Mouse (Mus musculus) testis, adult 2 months (tissue): ENCODE results near the gene 1110051M20Rik. TPM values are rescaled to one million over a fixed set of nuclear protein-coding genes. Genes with fewer than 3 reads are reported as not detected.

Experiments
- H3K27ac ChIP-seq: fragments of 200-500 bp; 2 replicates; pipeline ENCODE4 v1.5.1; 2012; ENCODE audit warnings: low read depth, low read length; ENCODE audit not compliant: control insufficient read depth, insufficient read depth
- H3K27me3 ChIP-seq: fragments of 200-500 bp; 2 replicates; pipeline ENCODE4 v1.6.1; 2012; ENCODE audit warnings: mild to moderate bottlenecking, low read length, moderate library complexity; ENCODE audit not compliant: control insufficient read depth, insufficient read depth
- H3K36me3 ChIP-seq: fragments of 200-500 bp; 2 replicates; pipeline ENCODE4 v1.6.1; 2012; ENCODE audit warnings: mild to moderate bottlenecking, low read length; ENCODE audit not compliant: control insufficient read depth, insufficient read depth
- H3K4me1 ChIP-seq: fragments of 200-500 bp; 2 replicates; pipeline ENCODE4 v1.6.1; 2012; ENCODE audit warnings: low read length; ENCODE audit not compliant: control insufficient read depth, insufficient read depth
- H3K4me3 ChIP-seq: fragments of 200-500 bp; 2 replicates; pipeline ENCODE4 v1.5.1; 2012; ENCODE audit warnings: low read depth, mild to moderate bottlenecking, low read length, moderate library complexity, mixed read lengths; ENCODE audit not compliant: control insufficient read depth
- CTCF ChIP-seq: fragments of 200-500 bp; IDR thresholded peaks from 2 replicates; pipeline ENCODE4 v1.5.1; 2012; ENCODE audit warnings: low read depth, mild to moderate bottlenecking, inconsistent platforms, low read length, moderate library complexity; ENCODE audit not compliant: control insufficient read depth, insufficient read depth, insufficient replicate concordance
- POLR2A ChIP-seq: fragments of 200-500 bp; IDR thresholded peaks from 2 replicates; pipeline ENCODE4 v1.6.1; 2012; ENCODE audit warnings: low read depth, mild to moderate bottlenecking, inconsistent platforms, low read length, moderate library complexity; ENCODE audit not compliant: control insufficient read depth
- polyA plus RNA-seq: library from polyadenylated mRNA; depleted of rRNA; stranded (reverse); fragments of >200 nt; gene quantifications from 2 replicates; pipeline ENCODE4 v1.2.3, GENCODE M21; 2012

Gene 1110051M20Rik
- polyA plus RNA-seq, 1 experiment = 91.7 TPM

GRCm38 (mm10) chr2:91335128-91335527, 109.4 kb downstream of the 1110051M20Rik start:
- Histone ChIP-seq H3K27ac (no peak overlapping the region), H3K4me3 (no peak overlapping the region), H3K4me1 (no peaks in the 10 kb centered on the region), H3K27me3 (no peaks in the 10 kb centered on the region), H3K36me3 (no peaks in the 10 kb centered on the region)
- TF ChIP-seq CTCF (no peak), POLR2A (no peak)

GRCm38 (mm10) chr2:91331051-91331843, 113.3 kb downstream of the 1110051M20Rik start:
- H3K4me3 ChIP-seq = peak overlapping the region; percentile 43; the same call in 1 of the 2 replicates
- no peaks in the 10 kb centered on the region for H3K4me1 ChIP-seq
- no peak overlapping the region for H3K27ac ChIP-seq
- no peaks in the 10 kb centered on the region for H3K36me3 ChIP-seq
- H3K27me3 ChIP-seq = no peaks in the 10 kb centered on the region
- TF ChIP-seq CTCF (no peak), POLR2A (no peak)

GRCm38 (mm10) chr2:91329996-91330738, 114.3 kb downstream of the 1110051M20Rik start:
- H3K36me3 ChIP-seq = no peaks in the 10 kb centered on the region
- H3K4me1 ChIP-seq = no peaks in the 10 kb centered on the region
- no peaks in the 10 kb centered on the region for H3K27me3 ChIP-seq
- TF ChIP-seq CTCF = no peak
- TF ChIP-seq POLR2A = no peak
- H3K27ac ChIP-seq = no peak overlapping the region
- H3K4me3 ChIP-seq = peak overlapping the region; percentile 53

- Histone ChIP-seq H3K36me3 (no peaks in the 10 kb centered on the region), H3K4me1 (no peaks in the 10 kb centered on the region), H3K27me3 (no peaks in the 10 kb centered on the region), H3K27ac (no peak overlapping the region), H3K4me3 (peak overlapping the region; percentile 44)
- no peak for TF ChIP-seq POLR2A
Measured at GRCm38 (mm10) chr2:91328729-91329125, 115.8 kb downstream of the 1110051M20Rik start.

- Histone ChIP-seq H3K36me3 (no peaks in the 10 kb centered on the region), H3K4me3 (peak overlapping the region; percentile 44), H3K4me1 (no peaks in the 10 kb centered on the region), H3K27ac (no peak overlapping the region), H3K27me3 (no peaks in the 10 kb centered on the region)
- no peak for TF ChIP-seq POLR2A
- no peak for TF ChIP-seq CTCF
Measured at GRCm38 (mm10) chr2:91327968-91328728, 116.4 kb downstream of the 1110051M20Rik start.

GRCm38 (mm10) chr2:91326746-91327350, 117.7 kb downstream of the 1110051M20Rik start:
- peak overlapping the region; percentile 24; the same call in 1 of the 2 replicates for H3K4me3 ChIP-seq
- H3K27me3 ChIP-seq = no peaks in the 10 kb centered on the region
- no peaks in the 10 kb centered on the region for H3K4me1 ChIP-seq
- no peaks in the 10 kb centered on the region for H3K36me3 ChIP-seq
- no peak overlapping the region for H3K27ac ChIP-seq
- no peak for TF ChIP-seq POLR2A
- no peak for TF ChIP-seq CTCF

GRCm38 (mm10) chr2:91324761-91325421, 119.6 kb downstream of the 1110051M20Rik start:
- Histone ChIP-seq H3K4me3 (no peak overlapping the region), H3K27ac (no peak overlapping the region), H3K4me1 (no peaks in the 10 kb centered on the region), H3K27me3 (no peaks in the 10 kb centered on the region), H3K36me3 (no peaks in the 10 kb centered on the region)
- no peak for TF ChIP-seq CTCF
- no peak for TF ChIP-seq POLR2A
